Mouse (Mus musculus) midbrain, embryonic 15.5 days (tissue): ENCODE results near the gene Zfp985. TPM values are rescaled to one million over a fixed set of nuclear protein-coding genes. Genes with fewer than 3 reads are reported as not detected.
"Not testable (repeated sequence)": the region's sequence is repeated elsewhere in the genome, so short reads cannot be mapped to it uniquely, and the experiment has no call there.

Source experiments
- ATAC-seq: fragments of 200-750 bp; cut with Nextera tagmentation; replicated peaks from 2 replicates; pipeline ENCODE4 v1.8.0; 2017; ENCODE audit warnings: moderate TSS enrichment
- H3K27ac ChIP-seq: fragments of 300-500 bp; sonication (generic); 2 replicates; pipeline ENCODE4 v1.5.1; 2015; ENCODE audit warnings: mild to moderate bottlenecking, inconsistent platforms
- H3K27me3 ChIP-seq: fragments of 300-500 bp; sonication (generic); replicated peaks from 2 replicates; pipeline ENCODE4 v1.6.1; 2015; ENCODE audit warnings: inconsistent platforms
- H3K36me3 ChIP-seq: fragments of 300-500 bp; sonication (generic); replicated peaks from 2 replicates; pipeline ENCODE4 v1.6.1; 2015; ENCODE audit warnings: inconsistent platforms
- H3K4me1 ChIP-seq: fragments of 300-500 bp; sonication (generic); 2 replicates; pipeline ENCODE4 v1.6.1; 2015; ENCODE audit warnings: inconsistent platforms
- H3K4me2 ChIP-seq: fragments of 300-500 bp; sonication (generic); 2 replicates; pipeline ENCODE4 v1.6.1; 2015; ENCODE audit warnings: inconsistent platforms, mild to moderate bottlenecking, moderate library complexity
- H3K4me3 ChIP-seq: fragments of 300-500 bp; sonication (generic); 2 replicates; pipeline ENCODE4 v1.5.1; 2015; ENCODE audit warnings: mild to moderate bottlenecking, inconsistent platforms
- H3K9ac ChIP-seq: fragments of 300-500 bp; sonication (generic); 2 replicates; pipeline ENCODE4 v1.6.1; 2015; ENCODE audit warnings: mild to moderate bottlenecking, inconsistent platforms
- H3K9me3 ChIP-seq: fragments of 300-500 bp; sonication (generic); 2 replicates; pipeline ENCODE4 v1.6.1; 2016; ENCODE audit warnings: inconsistent platforms
- WGBS: fragments of 180-500 bp; shearing (Covaris S2); methylation state at CpG from one replicate; pipeline ENCODE4 v1.1.7; 2015; ENCODE audit warnings: mixed read lengths; 5-methylcytosine and 5-hydroxymethylcytosine counted together
- polyA plus RNA-seq: library from polyadenylated mRNA; unstranded; fragments of >200 nt; fragmentation: Nextera tagmentation; extraction: Ambion mirVana; gene quantifications from 2 replicates; pipeline ENCODE4 v1.2.1, GENCODE M21; 2015

Gene Zfp985
- polyA plus RNA-seq = 0.10 TPM in 1 of 2 replicates, not detected in the other

GRCm38 (mm10) chr4:147553071-147553470 is at the start of gene Zfp985:
Gene Zfp985, plus strand, starts transcription at chr4:147553277.
- H3K4me2 ChIP-seq, H3K27ac ChIP-seq, H3K36me3 ChIP-seq, H3K9ac ChIP-seq, H3K4me1 ChIP-seq, H3K27me3 ChIP-seq, H3K4me3 ChIP-seq, ATAC-seq: not testable (repeated sequence)
- 73% methylated on average over 5 of the region's 5 CpGs for WGBS
- peaks cover 17% of the 10 kb centered on the region; the same call in 1 of the 2 replicates for H3K9me3 ChIP-seq

GRCm38 (mm10) chr4:147509174-147509573 is 43.9 kb upstream of the Zfp985 start:
- WGBS = 84% methylated on average over 2 of the region's 2 CpGs
- Histone ChIP-seq H3K27me3 (no peaks in the 10 kb centered on the region), H3K27ac (no peak overlapping the region), H3K4me1 (no peaks in the 10 kb centered on the region), H3K36me3 (no peaks in the 10 kb centered on the region), H3K9ac (no peak overlapping the region), H3K4me2 (no peak overlapping the region), H3K9me3 (peaks cover 26% of the 10 kb centered on the region), H3K4me3 (no peak overlapping the region)
- ATAC-seq = no peak

- Histone ChIP-seq H3K4me3 (no peak overlapping the region), H3K9ac (no peak overlapping the region), H3K9me3 (peaks cover 73% of the 10 kb centered on the region), H3K4me1 (no peaks in the 10 kb centered on the region), H3K36me3 (no peaks in the 10 kb centered on the region), H3K27me3 (no peaks in the 10 kb centered on the region), H3K4me2 (no peak overlapping the region), H3K27ac (no peak overlapping the region)
- WGBS = 70% methylated on average over 2 of the region's 2 CpGs
- ATAC-seq = peak; percentile 20; the same call in 1 of the 2 replicates
These were observed 34.1 kb upstream of the Zfp985 start for GRCm38 (mm10) chr4:147518981-147519380.

- H3K9ac ChIP-seq = no peak overlapping the region
- no peaks in the 10 kb centered on the region for H3K36me3 ChIP-seq
- H3K4me2 ChIP-seq = no peak overlapping the region
- H3K27me3 ChIP-seq = no peaks in the 10 kb centered on the region
- H3K4me1 ChIP-seq = no peaks in the 10 kb centered on the region
- H3K4me3 ChIP-seq = no peak overlapping the region
- no peak overlapping the region for H3K27ac ChIP-seq
- no peak for ATAC-seq
- peaks cover 74% of the 10 kb centered on the region for H3K9me3 ChIP-seq
These were observed 33.0 kb upstream of the Zfp985 start for GRCm38 (mm10) chr4:147520100-147520499.

- Histone ChIP-seq H3K4me3 (no peak overlapping the region), H3K4me1 (no peaks in the 10 kb centered on the region), H3K27ac (no peak overlapping the region), H3K9ac (no peak overlapping the region), H3K9me3 (peaks cover 71% of the 10 kb centered on the region), H3K4me2 (no peak overlapping the region), H3K36me3 (no peaks in the 10 kb centered on the region), H3K27me3 (no peaks in the 10 kb centered on the region)
- 78% methylated on average over 1 of the region's 1 CpGs for WGBS
- ATAC-seq = no peak
These were observed 28.0 kb upstream of the Zfp985 start for GRCm38 (mm10) chr4:147525125-147525524.

- H3K4me1 ChIP-seq = no peaks in the 10 kb centered on the region
- no peak overlapping the region for H3K4me3 ChIP-seq
- ATAC-seq = no peak
- H3K4me2 ChIP-seq = no peak overlapping the region
- H3K9ac ChIP-seq = no peak overlapping the region
- H3K27me3 ChIP-seq = no peaks in the 10 kb centered on the region
- H3K27ac ChIP-seq = no peak overlapping the region
- WGBS = 87% methylated on average over 1 of the region's 1 CpGs
- peaks cover 68% of the 10 kb centered on the region for H3K9me3 ChIP-seq
- no peaks in the 10 kb centered on the region for H3K36me3 ChIP-seq
These were observed 22.7 kb upstream of the Zfp985 start for GRCm38 (mm10) chr4:147530366-147530765.

- not testable (repeated sequence) for H3K27me3 ChIP-seq, H3K4me2 ChIP-seq, H3K9ac ChIP-seq, H3K36me3 ChIP-seq, ATAC-seq, H3K4me1 ChIP-seq, H3K27ac ChIP-seq, H3K4me3 ChIP-seq
- H3K9me3 ChIP-seq = peaks cover 53% of the 10 kb centered on the region
These were observed 17.2 kb upstream of the Zfp985 start for GRCm38 (mm10) chr4:147535916-147536315.

- H3K36me3 ChIP-seq = no peaks in the 10 kb centered on the region
- 70% methylated on average over 2 of the region's 2 CpGs for WGBS
- no peaks in the 10 kb centered on the region for H3K4me1 ChIP-seq
- H3K9ac ChIP-seq = no peak overlapping the region
- H3K27ac ChIP-seq = no peak overlapping the region
- H3K27me3 ChIP-seq = no peaks in the 10 kb centered on the region
- no peak overlapping the region for H3K4me3 ChIP-seq
- no peak for ATAC-seq
- peaks cover 41% of the 10 kb centered on the region for H3K9me3 ChIP-seq
- no peak overlapping the region for H3K4me2 ChIP-seq
These were observed 15.4 kb upstream of the Zfp985 start for GRCm38 (mm10) chr4:147537702-147538101.

- not testable (repeated sequence) for H3K27ac ChIP-seq, H3K4me2 ChIP-seq, H3K4me1 ChIP-seq, ATAC-seq, H3K27me3 ChIP-seq, H3K4me3 ChIP-seq, H3K9ac ChIP-seq, H3K36me3 ChIP-seq
- whole genome bisulfite sequencing = 87% methylated on average over 3 of the region's 3 CpGs
- peaks cover 38% of the 10 kb centered on the region for H3K9me3 ChIP-seq
These were observed 13.2 kb upstream of the Zfp985 start, which contains the start of gene Gm16503 for GRCm38 (mm10) chr4:147539918-147540317. Gene Gm16503, plus strand, starts transcription at chr4:147540218.

GRCm38 (mm10) chr4:147541105-147541504 is 12.0 kb upstream of the Zfp985 start:
- Histone ChIP-seq H3K4me1 (no peaks in the 10 kb centered on the region), H3K9ac (no peak overlapping the region), H3K4me3 (no peak overlapping the region), H3K27me3 (no peaks in the 10 kb centered on the region), H3K9me3 (peaks cover 32% of the 10 kb centered on the region), H3K4me2 (no peak overlapping the region), H3K27ac (no peak overlapping the region), H3K36me3 (no peaks in the 10 kb centered on the region)
- ATAC-seq = no peak

GRCm38 (mm10) chr4:147554361-147554760 is 1.3 kb downstream of the Zfp985 start:
- H3K9ac ChIP-seq, H3K27me3 ChIP-seq, ATAC-seq, H3K4me2 ChIP-seq, H3K4me3 ChIP-seq, H3K4me1 ChIP-seq, H3K36me3 ChIP-seq, H3K27ac ChIP-seq: not testable (repeated sequence)
- peaks cover 21% of the 10 kb centered on the region; the same call in 1 of the 2 replicates for H3K9me3 ChIP-seq
- 77% methylated on average over 2 of the region's 2 CpGs for WGBS

GRCm38 (mm10) chr4:147556921-147557320 is 3.8 kb downstream of the Zfp985 start:
- not testable (repeated sequence) for H3K27ac ChIP-seq, H3K9ac ChIP-seq, H3K36me3 ChIP-seq, H3K4me1 ChIP-seq, H3K4me2 ChIP-seq, H3K27me3 ChIP-seq, H3K4me3 ChIP-seq, ATAC-seq
- WGBS = 52% methylated on average over 1 of the region's 1 CpGs
- peaks cover 24% of the 10 kb centered on the region; the same call in 1 of the 2 replicates for H3K9me3 ChIP-seq

GRCm38 (mm10) chr4:147558011-147558410 is 4.9 kb downstream of the Zfp985 start:
- H3K27me3 ChIP-seq, H3K36me3 ChIP-seq, H3K4me1 ChIP-seq, H3K27ac ChIP-seq, H3K4me3 ChIP-seq, ATAC-seq, H3K9ac ChIP-seq, H3K4me2 ChIP-seq: not testable (repeated sequence)
- peaks cover 20% of the 10 kb centered on the region; the same call in 1 of the 2 replicates for H3K9me3 ChIP-seq
